Mouse (Mus musculus): ENCODE results near the gene Hsd17b2.

The Hsd17b2 gene

GRCm38 (mm10) chr8:117701859-117702258 is at the start of gene Hsd17b2:
Gene Hsd17b2 (plus strand): TSS chr8:117701904.
- no peak for DNase-seq (ENCODE audit: low spot score in 2 of 2)

GRCm38 (mm10) chr8:117652318-117652717 is 49.4 kb upstream of the Hsd17b2 start:
- no peak for DNase-seq (ENCODE audit: low spot score in 2 of 2)

- DNase-seq (ENCODE audit: low spot score in 2 of 2): no peak
Measured at GRCm38 (mm10) chr8:117658990-117659389, 42.7 kb upstream of the Hsd17b2 start.

GRCm38 (mm10) chr8:117660358-117661031 is 41.2 kb upstream of the Hsd17b2 start:
- DNase-seq (ENCODE audit: low spot score in 2 of 2): peak in 1 of 2 experiments; percentile 4

- no peak for DNase-seq (ENCODE audit: low spot score in 2 of 2)
Measured at GRCm38 (mm10) chr8:117667349-117668124, 34.2 kb upstream of the Hsd17b2 start.

GRCm38 (mm10) chr8:117670461-117670860 is 31.2 kb upstream of the Hsd17b2 start:
- no peak for DNase-seq (ENCODE audit: low spot score in 2 of 2)

- no peak for DNase-seq (ENCODE audit: low spot score in 2 of 2)
Measured at GRCm38 (mm10) chr8:117672558-117672957, 29.1 kb upstream of the Hsd17b2 start.

GRCm38 (mm10) chr8:117673430-117673830 is 28.3 kb upstream of the Hsd17b2 start, which contains the start of gene Sdr42e1:
Gene Sdr42e1 (minus strand): TSS chr8:117673689.
- DNase-seq (ENCODE audit: low spot score in 2 of 2): peak; percentile 13 to 36

GRCm38 (mm10) chr8:117675171-117675570 is 26.5 kb upstream of the Hsd17b2 start:
- DNase-seq (ENCODE audit: low spot score in 2 of 2): no peak

GRCm38 (mm10) chr8:117676460-117676859 is 25.2 kb upstream of the Hsd17b2 start:
- DNase-seq (ENCODE audit: low spot score in 2 of 2): no peak

GRCm38 (mm10) chr8:117677011-117677410 is 24.7 kb upstream of the Hsd17b2 start:
- DNase-seq (ENCODE audit: low spot score in 2 of 2): no peak

- DNase-seq (ENCODE audit: low spot score in 2 of 2): no peak
Measured at GRCm38 (mm10) chr8:117678650-117679049, 23.1 kb upstream of the Hsd17b2 start.

GRCm38 (mm10) chr8:117683925-117684472 is 17.7 kb upstream of the Hsd17b2 start:
- DNase-seq (ENCODE audit: low spot score in 2 of 2): no peak

GRCm38 (mm10) chr8:117684504-117684903 is 17.2 kb upstream of the Hsd17b2 start:
- DNase-seq (ENCODE audit: low spot score in 2 of 2): no peak

GRCm38 (mm10) chr8:117687890-117688289 is 13.8 kb upstream of the Hsd17b2 start:
- no peak for DNase-seq (ENCODE audit: low spot score in 2 of 2)

- DNase-seq (ENCODE audit: low spot score in 2 of 2): no peak
Measured at GRCm38 (mm10) chr8:117692131-117692530, 9.6 kb upstream of the Hsd17b2 start.

- DNase-seq (ENCODE audit: low spot score in 2 of 2): no peak
Measured at GRCm38 (mm10) chr8:117695636-117696035, 6.1 kb upstream of the Hsd17b2 start.

- DNase-seq (ENCODE audit: low spot score in 2 of 2): no peak
Measured at GRCm38 (mm10) chr8:117697248-117697647, 4.5 kb upstream of the Hsd17b2 start.

GRCm38 (mm10) chr8:117700699-117701098 is 1.0 kb upstream of the Hsd17b2 start:
- no peak for DNase-seq (ENCODE audit: low spot score in 2 of 2)

- DNase-seq (ENCODE audit: low spot score in 2 of 2): no peak
Measured at GRCm38 (mm10) chr8:117701246-117701645, 458 bp upstream of the Hsd17b2 start.

- DNase-seq (ENCODE audit: low spot score in 2 of 2): no peak
Measured at GRCm38 (mm10) chr8:117702701-117703100, 997 bp downstream of the Hsd17b2 start.

- DNase-seq (ENCODE audit: low spot score in 2 of 2): no peak
Measured at GRCm38 (mm10) chr8:117706141-117706540, 4.4 kb downstream of the Hsd17b2 start.

GRCm38 (mm10) chr8:117712226-117712625 is 10.5 kb downstream of the Hsd17b2 start:
- no peak for DNase-seq (ENCODE audit: low spot score in 2 of 2)

All from frontal cortex, postnatal 25 days (tissue).